Mouse (Mus musculus): ENCODE data around the gene Nxpe3. TPM values are rescaled to one million over a fixed set of nuclear protein-coding genes. Genes with fewer than 3 reads are reported as not detected.

Gene Nxpe3
- polyA plus RNA-seq, 1 experiment from 2014 or later: 0.81 TPM

DNA sequence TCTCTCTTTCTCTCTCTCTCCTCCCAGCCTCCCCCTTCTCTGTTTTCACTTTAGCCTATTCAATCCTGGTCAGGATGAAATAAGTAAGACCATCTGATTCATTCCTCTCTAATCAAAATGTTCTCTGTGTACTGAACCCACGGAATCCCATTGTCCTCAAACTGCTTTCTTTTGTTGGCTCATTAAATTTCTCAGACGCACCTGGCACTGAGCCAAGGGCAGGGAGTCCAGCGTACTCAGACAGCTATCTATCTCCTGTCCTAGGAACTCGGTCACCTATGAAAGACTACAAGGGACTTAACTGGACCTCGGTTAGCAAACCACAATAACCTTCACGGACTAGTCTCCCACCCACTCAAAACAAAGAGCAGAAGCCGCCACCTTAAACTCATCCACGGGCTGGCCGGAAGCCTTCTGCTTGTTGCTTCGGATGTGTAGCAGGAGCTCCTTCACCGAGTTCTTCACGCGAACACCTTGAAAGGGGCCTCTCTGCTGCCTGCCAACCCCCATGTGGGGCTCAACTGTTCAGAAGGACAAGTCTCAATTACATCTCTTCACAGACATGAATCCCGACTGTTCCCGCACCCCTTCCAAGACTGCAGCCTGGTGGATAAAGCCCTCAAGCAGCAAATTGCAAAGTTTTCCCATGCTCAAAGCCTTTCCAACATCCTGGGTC, 75.8 kb downstream of the Nxpe3 start:
- Histone ChIP-seq H3K27ac (ENCODE audit: low read length) (peak overlapping the region; percentile 66), H3K4me1 (ENCODE audit: control insufficient read depth, insufficient read depth, low read length) (peaks cover 26% of the 10 kb centered on the region), H3K4me3 (ENCODE audit: low read length) (peak overlapping the region; percentile 98), H3K9ac (ENCODE audit: low read length) (peak overlapping the region; percentile 62), H3K27me3 (ENCODE audit: control insufficient read depth, insufficient read depth, low read length) (no peaks in the 10 kb centered on the region), H3K4me2 (ENCODE audit: low read depth, low read length) (peak overlapping the region; percentile 88), H3K36me3 (ENCODE audit: control insufficient read depth, insufficient read depth) (peaks cover 35% of the 10 kb centered on the region), H3K9me3 (replicated peaks; ENCODE audit: control insufficient read depth, low read length) (no peaks in the 10 kb centered on the region)
- no peak for ATAC-seq (replicated peaks; ENCODE audit: extremely low read depth, insufficient read depth, low FRiP score)
- 34% methylated on average over 15 of the region's 15 CpGs for WGBS

DNA sequence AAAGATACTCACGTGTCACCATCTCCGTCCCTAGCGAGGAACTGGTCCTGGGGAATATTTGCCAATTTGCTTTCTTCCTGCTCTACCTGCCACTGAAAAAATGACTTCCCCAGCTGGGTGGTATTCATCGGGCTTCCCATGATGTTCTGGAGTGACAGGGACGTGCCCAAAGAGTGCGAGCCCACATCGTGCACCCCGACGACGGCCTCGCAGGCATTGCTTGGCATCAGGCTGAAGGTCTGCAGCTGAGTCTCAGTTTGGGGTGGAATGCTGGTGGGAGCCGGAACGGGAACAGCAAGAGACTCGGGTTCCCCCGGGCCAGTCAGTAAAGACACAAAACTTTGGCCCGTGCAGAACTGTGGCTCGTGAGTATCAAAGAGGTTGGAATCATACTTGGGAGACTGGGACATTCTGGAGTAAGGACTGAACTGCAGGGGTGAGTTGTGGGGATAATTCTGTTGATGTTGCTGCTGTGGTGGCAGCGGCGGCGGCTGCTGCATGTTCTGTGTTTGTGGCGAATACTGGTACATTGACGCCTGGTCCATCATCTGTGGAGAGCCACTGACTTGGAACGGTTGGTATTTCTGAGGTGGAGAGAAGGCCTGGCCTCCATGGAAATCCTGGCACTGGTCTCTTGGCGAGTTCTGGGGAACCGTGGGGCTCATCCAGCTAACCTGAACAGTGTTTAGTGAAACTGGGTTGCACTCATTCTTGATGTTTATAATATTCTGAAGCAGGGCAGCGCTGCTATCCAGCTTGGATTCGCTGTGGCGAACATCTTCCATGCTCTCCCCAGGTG, 77.2 kb downstream of the Nxpe3 start:
- H3K36me3 ChIP-seq (ENCODE audit: control insufficient read depth, insufficient read depth): peaks cover 46% of the 10 kb centered on the region
- H3K4me1 ChIP-seq (ENCODE audit: control insufficient read depth, insufficient read depth, low read length): peaks cover 20% of the 10 kb centered on the region
- ATAC-seq (replicated peaks; ENCODE audit: extremely low read depth, insufficient read depth, low FRiP score): no peak
- H3K4me3 ChIP-seq (ENCODE audit: low read length): no peak overlapping the region
- no peak overlapping the region for H3K27ac ChIP-seq (ENCODE audit: low read length)
- H3K27me3 ChIP-seq (ENCODE audit: control insufficient read depth, insufficient read depth, low read length): no peaks in the 10 kb centered on the region
- no peak overlapping the region for H3K9ac ChIP-seq (ENCODE audit: low read length)
- no peaks in the 10 kb centered on the region for H3K9me3 ChIP-seq (replicated peaks; ENCODE audit: control insufficient read depth, low read length)
- WGBS: 93% methylated on average over 28 of the region's 28 CpGs
- H3K4me2 ChIP-seq (ENCODE audit: low read depth, low read length): no peak overlapping the region

DNA sequence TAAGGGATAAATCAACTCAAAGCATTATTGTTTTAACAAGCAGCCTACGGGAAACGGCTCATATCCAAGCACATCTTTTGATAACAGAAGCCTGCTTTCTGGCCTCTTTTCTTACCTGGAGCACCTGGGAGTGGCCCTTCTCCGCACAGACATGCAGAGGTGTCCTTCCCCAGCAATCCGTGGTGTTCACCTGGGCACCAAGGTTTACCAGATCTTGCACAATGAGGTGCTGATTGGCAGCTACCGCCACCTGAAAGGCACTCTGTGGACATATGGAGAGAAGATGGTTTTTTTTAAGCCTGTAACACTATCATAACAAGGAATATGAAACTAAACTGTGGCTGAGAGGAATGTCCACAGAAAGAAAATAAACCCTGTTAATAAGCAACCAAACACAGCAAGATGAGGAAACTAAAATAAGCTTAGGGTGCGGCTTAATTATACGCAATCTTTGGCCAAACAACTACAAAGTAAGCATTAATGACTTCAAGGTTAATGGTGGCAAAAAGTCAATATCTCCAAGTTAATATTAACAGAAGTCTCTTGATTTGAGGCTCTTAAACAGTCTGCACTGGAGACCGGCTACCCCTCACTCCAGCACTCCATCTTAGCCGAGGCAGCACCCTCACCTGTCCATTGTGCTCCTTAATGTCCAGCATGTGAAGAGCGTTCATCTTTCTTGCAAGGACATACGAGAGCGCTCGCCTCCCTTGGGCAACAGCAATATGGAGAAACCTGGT, 78.7 kb downstream of the Nxpe3 start:
- H3K9me3 ChIP-seq (replicated peaks; ENCODE audit: control insufficient read depth, low read length): no peaks in the 10 kb centered on the region
- WGBS: 88% methylated on average over 13 of the region's 13 CpGs
- H3K9ac ChIP-seq (ENCODE audit: low read length): no peak overlapping the region
- H3K36me3 ChIP-seq (ENCODE audit: control insufficient read depth, insufficient read depth): peaks cover 57% of the 10 kb centered on the region
- no peaks in the 10 kb centered on the region for H3K27me3 ChIP-seq (ENCODE audit: control insufficient read depth, insufficient read depth, low read length)
- no peak overlapping the region for H3K27ac ChIP-seq (ENCODE audit: low read length)
- no peak overlapping the region for H3K4me2 ChIP-seq (ENCODE audit: low read depth, low read length)
- no peak for ATAC-seq (replicated peaks; ENCODE audit: extremely low read depth, insufficient read depth, low FRiP score)
- no peak overlapping the region for H3K4me3 ChIP-seq (ENCODE audit: low read length)
- H3K4me1 ChIP-seq (ENCODE audit: control insufficient read depth, insufficient read depth, low read length): peaks cover 17% of the 10 kb centered on the region

GRCm38 (mm10) chr16:55815466-55815865, 79.6 kb downstream of the Nxpe3 start:
- peaks cover 60% of the 10 kb centered on the region for H3K36me3 ChIP-seq (ENCODE audit: control insufficient read depth, insufficient read depth)
- H3K4me1 ChIP-seq (ENCODE audit: control insufficient read depth, insufficient read depth, low read length): peaks cover 17% of the 10 kb centered on the region
- 84% methylated on average over 14 of the region's 14 CpGs for WGBS
- H3K9ac ChIP-seq (ENCODE audit: low read length): no peak overlapping the region
- H3K4me3 ChIP-seq (ENCODE audit: low read length): no peak overlapping the region
- H3K9me3 ChIP-seq (replicated peaks; ENCODE audit: control insufficient read depth, low read length): no peaks in the 10 kb centered on the region
- H3K27ac ChIP-seq (ENCODE audit: low read length): no peak overlapping the region
- H3K4me2 ChIP-seq (ENCODE audit: low read depth, low read length): no peak overlapping the region
- no peaks in the 10 kb centered on the region for H3K27me3 ChIP-seq (ENCODE audit: control insufficient read depth, insufficient read depth, low read length)
- no peak for ATAC-seq (replicated peaks; ENCODE audit: extremely low read depth, insufficient read depth, low FRiP score)

DNA sequence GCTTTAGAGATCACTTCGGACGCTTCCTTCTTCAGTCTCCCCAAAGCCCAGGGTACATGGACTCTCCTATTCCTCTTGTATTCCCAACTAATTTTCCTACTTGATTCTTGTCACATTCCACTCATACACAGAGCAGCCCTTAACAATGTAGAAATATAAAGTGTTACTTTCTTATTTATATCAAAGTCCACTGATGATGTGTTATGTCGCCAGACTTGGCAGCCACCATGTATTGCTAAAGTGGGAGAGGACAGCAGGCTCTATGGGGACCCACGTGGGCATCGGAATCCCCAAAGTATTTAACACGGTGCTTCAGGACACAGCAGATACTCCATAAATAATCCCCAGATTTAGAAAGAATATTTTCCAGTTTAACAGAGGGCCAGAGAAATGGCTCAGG, 80.4 kb downstream of the Nxpe3 start:
- Histone ChIP-seq H3K4me3 (ENCODE audit: low read length) (no peak overlapping the region), H3K9me3 (replicated peaks; ENCODE audit: control insufficient read depth, low read length) (no peaks in the 10 kb centered on the region), H3K4me2 (ENCODE audit: low read depth, low read length) (no peak overlapping the region), H3K27ac (ENCODE audit: low read length) (no peak overlapping the region), H3K27me3 (ENCODE audit: control insufficient read depth, insufficient read depth, low read length) (no peaks in the 10 kb centered on the region), H3K36me3 (ENCODE audit: control insufficient read depth, insufficient read depth) (peaks cover 61% of the 10 kb centered on the region), H3K4me1 (ENCODE audit: control insufficient read depth, insufficient read depth, low read length) (peaks cover 11% of the 10 kb centered on the region), H3K9ac (ENCODE audit: low read length) (no peak overlapping the region)
- 79% methylated on average over 6 of the region's 6 CpGs for WGBS
- no peak for ATAC-seq (replicated peaks; ENCODE audit: extremely low read depth, insufficient read depth, low FRiP score)

DNA sequence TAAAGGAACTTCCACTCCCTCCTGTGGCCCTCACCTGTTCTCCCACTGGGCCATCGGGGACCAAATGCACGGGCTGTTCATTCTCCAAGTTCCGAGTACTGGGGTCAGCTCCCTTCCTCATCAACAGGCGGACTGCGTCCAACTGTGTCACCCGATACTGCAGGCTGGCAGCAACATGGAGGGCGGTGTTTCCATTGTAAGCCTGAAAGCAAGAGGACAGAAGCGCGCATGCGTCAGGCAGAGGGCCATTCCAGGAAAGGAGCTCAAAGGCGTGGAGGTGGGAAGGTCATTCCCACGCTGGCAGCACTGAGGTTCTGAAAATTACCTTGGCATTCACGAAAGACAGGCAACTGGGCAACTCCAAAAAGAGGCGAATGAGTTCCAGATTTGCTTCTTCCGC, 81.2 kb downstream of the Nxpe3 start:
- Histone ChIP-seq H3K9ac (ENCODE audit: low read length) (no peak overlapping the region), H3K9me3 (replicated peaks; ENCODE audit: control insufficient read depth, low read length) (no peaks in the 10 kb centered on the region), H3K27me3 (ENCODE audit: control insufficient read depth, insufficient read depth, low read length) (no peaks in the 10 kb centered on the region), H3K27ac (ENCODE audit: low read length) (no peak overlapping the region), H3K4me3 (ENCODE audit: low read length) (no peak overlapping the region), H3K36me3 (ENCODE audit: control insufficient read depth, insufficient read depth) (peaks cover 61% of the 10 kb centered on the region), H3K4me2 (ENCODE audit: low read depth, low read length) (no peak overlapping the region), H3K4me1 (ENCODE audit: control insufficient read depth, insufficient read depth, low read length) (peaks cover 4% of the 10 kb centered on the region; the same call in 1 of the 2 replicates)
- ATAC-seq (replicated peaks; ENCODE audit: extremely low read depth, insufficient read depth, low FRiP score): no peak
- WGBS: 87% methylated on average over 15 of the region's 15 CpGs

GRCm38 (mm10) chr16:55811792-55812191, 83.3 kb downstream of the Nxpe3 start:
- no peak overlapping the region for H3K4me2 ChIP-seq (ENCODE audit: low read depth, low read length)
- H3K36me3 ChIP-seq (ENCODE audit: control insufficient read depth, insufficient read depth): peaks cover 49% of the 10 kb centered on the region
- H3K4me1 ChIP-seq (ENCODE audit: control insufficient read depth, insufficient read depth, low read length): peaks cover 3% of the 10 kb centered on the region; the same call in 1 of the 2 replicates
- no peak overlapping the region for H3K9ac ChIP-seq (ENCODE audit: low read length)
- no peak overlapping the region for H3K27ac ChIP-seq (ENCODE audit: low read length)
- no peak for ATAC-seq (replicated peaks; ENCODE audit: extremely low read depth, insufficient read depth, low FRiP score)
- 82% methylated on average over 6 of the region's 6 CpGs for WGBS
- H3K27me3 ChIP-seq (ENCODE audit: control insufficient read depth, insufficient read depth, low read length): no peaks in the 10 kb centered on the region
- H3K4me3 ChIP-seq (ENCODE audit: low read length): no peak overlapping the region
- H3K9me3 ChIP-seq (replicated peaks; ENCODE audit: control insufficient read depth, low read length): no peaks in the 10 kb centered on the region

DNA sequence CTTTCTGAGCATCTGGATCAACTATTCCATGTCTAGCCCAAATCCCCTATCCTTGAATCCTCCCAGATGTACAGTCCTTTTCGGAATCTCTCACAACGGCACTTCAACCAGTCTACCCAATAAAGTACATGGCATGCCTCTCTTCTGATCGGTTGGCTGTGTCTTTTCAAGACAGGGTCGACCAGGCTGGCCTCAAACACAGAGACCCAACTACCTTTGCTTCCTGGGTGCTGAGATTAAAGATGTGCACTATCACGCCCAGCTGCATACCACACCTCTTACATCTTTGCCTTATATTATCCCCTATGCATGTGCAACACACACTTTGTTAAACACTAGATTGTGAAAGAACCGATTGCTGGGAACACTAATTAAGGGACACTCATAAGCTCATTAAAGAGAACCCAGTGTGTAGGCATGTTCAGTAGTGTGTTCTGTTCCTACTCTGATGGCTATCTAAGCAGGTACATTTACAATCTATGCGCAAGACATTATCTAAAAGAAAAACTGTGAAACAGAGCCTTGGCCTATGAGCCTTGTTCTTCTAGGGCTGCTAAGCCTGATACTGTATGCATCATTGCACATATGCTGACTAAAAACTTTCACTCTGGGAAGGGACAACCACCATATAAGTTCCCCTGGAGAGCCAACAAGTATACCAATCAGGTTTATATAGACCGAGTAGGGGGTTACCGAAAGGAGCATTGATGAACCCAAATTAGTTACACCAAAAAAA, 85.1 kb downstream of the Nxpe3 start:
- peaks cover 3% of the 10 kb centered on the region; the same call in 1 of the 2 replicates for H3K4me1 ChIP-seq (ENCODE audit: control insufficient read depth, insufficient read depth, low read length)
- no peak overlapping the region for H3K4me2 ChIP-seq (ENCODE audit: low read depth, low read length)
- 92% methylated on average over 9 of the region's 9 CpGs for WGBS
- H3K9me3 ChIP-seq (replicated peaks; ENCODE audit: control insufficient read depth, low read length): no peaks in the 10 kb centered on the region
- no peaks in the 10 kb centered on the region for H3K27me3 ChIP-seq (ENCODE audit: control insufficient read depth, insufficient read depth, low read length)
- peaks cover 33% of the 10 kb centered on the region for H3K36me3 ChIP-seq (ENCODE audit: control insufficient read depth, insufficient read depth)
- H3K27ac ChIP-seq (ENCODE audit: low read length): no peak overlapping the region
- ATAC-seq (replicated peaks; ENCODE audit: extremely low read depth, insufficient read depth, low FRiP score): no peak
- H3K4me3 ChIP-seq (ENCODE audit: low read length): no peak overlapping the region
- no peak overlapping the region for H3K9ac ChIP-seq (ENCODE audit: low read length)

Measured in heart, embryonic 16.5 days (tissue).